8 mouse cellular contexts compared by ENCODE assay signal in genomic region chr2:121452990-121453389, GRCm38 (mm10). TPM values are rescaled to one million over a fixed set of nuclear protein-coding genes. Genes with fewer than 3 reads are reported as not detected.
A peak's percentile ranks its signal among the peaks of the same experiment; 100 is the strongest.
DNase-seq lines count a peak whose midpoint lies in the region; ATAC-seq lines count a peak whose summit lies in the region.

Gene Hypk, plus strand, starts transcription at chr2:121453290.

- H3K4me3 ChIP-seq in lung, embryonic 15.5 days = no peak within 1 kb of the TSS
- H3K4me3 ChIP-seq in embryonic facial prominence, embryonic 12.5 days = no peak within 1 kb of the TSS
- no peak within 1 kb of the TSS for H3K4me3 ChIP-seq in heart, embryonic 15.5 days
- H3K4me3 ChIP-seq in neural tube, embryonic 13.5 days = no peak within 1 kb of the TSS

- H3K27ac ChIP-seq in lung, embryonic 15.5 days = no peak within 1 kb of the TSS
- H3K27ac ChIP-seq in embryonic facial prominence, embryonic 12.5 days = no peak within 1 kb of the TSS
- peak within 1 kb of the TSS; percentile 73 for H3K27ac ChIP-seq in heart, embryonic 15.5 days
- no peak within 1 kb of the TSS for H3K27ac ChIP-seq in neural tube, embryonic 13.5 days (replicated peaks)

- H3K36me3 ChIP-seq in lung, embryonic 15.5 days = peaks cover 23% of the 10 kb centered on the region
- peaks cover 24% of the 10 kb centered on the region for H3K36me3 ChIP-seq in embryonic facial prominence, embryonic 12.5 days
- H3K36me3 ChIP-seq in heart, embryonic 15.5 days = peaks cover 25% of the 10 kb centered on the region
- peaks cover 24% of the 10 kb centered on the region for H3K36me3 ChIP-seq in neural tube, embryonic 13.5 days

- intact Hi-C loops in left cerebral cortex, postnatal 36 days (cut with DNase I) = no loop called here

- ATAC-seq in lung, embryonic 15.5 days (ENCODE audit: borderline replicate concordance, extremely low read depth, low FRiP score, low TSS enrichment) = no peak
- no peak for ATAC-seq in embryonic facial prominence, embryonic 12.5 days (ENCODE audit: insufficient number of reproducible peaks, insufficient read depth, low FRiP score, low TSS enrichment)
- ATAC-seq in heart, embryonic 15.5 days (replicated peaks; ENCODE audit: insufficient number of reproducible peaks, insufficient read depth, low FRiP score, low read depth) = no peak
- no peak for ATAC-seq in neural tube, embryonic 13.5 days (ENCODE audit: low read depth)

- no peaks in the 10 kb centered on the region for H3K27me3 ChIP-seq in lung, embryonic 15.5 days
- H3K27me3 ChIP-seq in embryonic facial prominence, embryonic 12.5 days = no peaks in the 10 kb centered on the region
- H3K27me3 ChIP-seq in heart, embryonic 15.5 days = no peaks in the 10 kb centered on the region
- no peaks in the 10 kb centered on the region for H3K27me3 ChIP-seq in neural tube, embryonic 13.5 days

- 49% methylated on average over 4 of the region's 4 CpGs for WGBS in lung, embryonic 15.5 days
- WGBS in embryonic facial prominence, embryonic 12.5 days = 79% methylated on average over 4 of the region's 4 CpGs
- 39% methylated on average over 4 of the region's 4 CpGs for WGBS in heart, embryonic 15.5 days
- 91% methylated on average over 4 of the region's 4 CpGs for WGBS in neural tube, embryonic 13.5 days

- no peak within 1 kb of the TSS; the same call in 1 of the 2 replicates for H3K9ac ChIP-seq in lung, embryonic 15.5 days
- no peak within 1 kb of the TSS for H3K9ac ChIP-seq in embryonic facial prominence, embryonic 12.5 days
- 0 out of 2 replicates have a peak within 1 kb of the TSS, but pooled peaks have one; percentile 10 for H3K9ac ChIP-seq in heart, embryonic 15.5 days
- no peak within 1 kb of the TSS for H3K9ac ChIP-seq in neural tube, embryonic 13.5 days

- no peak within 1 kb of the TSS for H3K4me2 ChIP-seq in lung, embryonic 15.5 days
- no peak within 1 kb of the TSS for H3K4me2 ChIP-seq in embryonic facial prominence, embryonic 12.5 days (replicated peaks)
- H3K4me2 ChIP-seq in heart, embryonic 15.5 days = peak within 1 kb of the TSS; percentile 26
- H3K4me2 ChIP-seq in neural tube, embryonic 13.5 days = no peak within 1 kb of the TSS

- H3K9me3 ChIP-seq in lung, embryonic 15.5 days = no peaks in the 10 kb centered on the region
- no peaks in the 10 kb centered on the region for H3K9me3 ChIP-seq in embryonic facial prominence, embryonic 12.5 days
- no peaks in the 10 kb centered on the region for H3K9me3 ChIP-seq in heart, embryonic 15.5 days (replicated peaks)
- no peaks in the 10 kb centered on the region for H3K9me3 ChIP-seq in neural tube, embryonic 13.5 days

- H3K4me1 ChIP-seq in lung, embryonic 15.5 days = peaks cover 30% of the 10 kb centered on the region
- H3K4me1 ChIP-seq in embryonic facial prominence, embryonic 12.5 days = peaks cover 29% of the 10 kb centered on the region
- H3K4me1 ChIP-seq in heart, embryonic 15.5 days (replicated peaks) = peaks cover 45% of the 10 kb centered on the region
- peaks cover 38% of the 10 kb centered on the region for H3K4me1 ChIP-seq in neural tube, embryonic 13.5 days (replicated peaks)

- no peak for DNase-seq in lung, postnatal 4 days
- DNase-seq in left cerebral cortex, postnatal 36 days (ENCODE audit: low spot score in 2 of 2) = no peak
- DNase-seq in thymus, postnatal 25 days = no peak
- DNase-seq in kidney, adult 11 months = no peak

RNA-seq across cellular contexts. Expression of gene Hypk, which starts in this region (rescaled TPM):
- polyA plus RNA-seq in lung, embryonic 15.5 days (2015; fragmentation: Nextera tagmentation; extraction: Ambion mirVana) = 97.0 and 99.5 TPM in 2 replicates
- 128 and 143 TPM in 2 replicates for polyA plus RNA-seq in embryonic facial prominence, embryonic 12.5 days (2016; fragmentation: Nextera tagmentation; extraction: Ambion mirVana)
- 85.3 and 101 TPM in 2 replicates for polyA plus RNA-seq in heart, embryonic 15.5 days (2015; fragmentation: Nextera tagmentation; extraction: Ambion mirVana)
- total RNA-seq in left cerebral cortex, postnatal 36 days (2021) = 10 to 100 TPM; 20.3 to 22.6 TPM
- 113 and 132 TPM in 2 replicates for polyA plus RNA-seq in neural tube, embryonic 13.5 days (2015; fragmentation: Nextera tagmentation; extraction: Ambion mirVana)
